Mouse (Mus musculus) mature B cell (primary cell): ENCODE results near the gene Prl3a1.

Experiments
- in situ Hi-C: fragments of 300-500 bp; cut with MboI; formaldehyde crosslinking; loops from 2 replicates; pipeline ENCODE4 v1.14.3; 2019

Prl3a1 gene

GRCm38 (mm10) chr13:27259136-27259535, at the start of gene Prl3a1:
Prl3a1 (plus strand) TSS chr13:27259436.
- in situ Hi-C loops = no loop called here

GRCm38 (mm10) chr13:27241547-27241946, 17.7 kb upstream of the Prl3a1 start, which contains the start of gene Prl3b1:
Prl3b1 (plus strand) TSS chr13:27241847.
- in situ Hi-C loops = no loop called here

- in situ Hi-C loops = no loop called here
These were observed 53.3 kb downstream of the Prl3a1 start, which contains the start of gene Prl6a1 for GRCm38 (mm10) chr13:27312334-27313225. Prl6a1 (plus strand) TSS chr13:27312627.
